Mouse (Mus musculus): ENCODE data around the gene Nop16. TPM values are rescaled to one million over a fixed set of nuclear protein-coding genes. Genes with fewer than 3 reads are reported as not detected.

Gene Nop16
- polyA plus RNA-seq, 1 experiment from 2014 or later, result 69.1 TPM

DNA sequence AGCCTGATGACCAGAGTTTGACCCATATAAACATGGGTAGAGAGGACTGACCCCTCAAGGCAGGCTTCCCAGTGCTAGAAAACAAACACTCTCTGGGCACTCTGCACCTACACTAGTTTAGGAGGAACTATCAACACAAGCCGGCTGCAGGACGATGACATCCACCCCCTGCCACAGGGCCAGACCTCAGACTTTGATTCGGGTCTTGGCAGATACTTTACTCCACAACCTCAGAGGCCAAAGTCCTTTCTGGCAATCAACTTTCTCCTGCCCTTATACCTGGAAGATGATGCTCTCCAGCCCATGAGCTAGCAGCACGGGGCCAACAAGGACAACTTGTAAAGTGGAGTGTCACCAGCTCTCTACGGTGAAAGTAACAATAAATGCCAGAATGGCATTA, 7.0 kb downstream of the Nop16 start:
- Histone ChIP-seq H3K4me3 (ENCODE audit: low read length) (no peak overlapping the region), H3K4me2 (ENCODE audit: low read length) (no peak overlapping the region), H3K4me1 (ENCODE audit: control insufficient read depth, insufficient read depth, low read depth, low read length) (no peaks in the 10 kb centered on the region), H3K9me3 (ENCODE audit: control insufficient read depth, low read length) (no peaks in the 10 kb centered on the region), H3K27me3 (replicated peaks; ENCODE audit: control insufficient read depth, insufficient read depth, low read length) (no peaks in the 10 kb centered on the region), H3K36me3 (ENCODE audit: control insufficient read depth, insufficient read depth, low read length) (peaks cover 27% of the 10 kb centered on the region), H3K27ac (ENCODE audit: low read depth, low read length) (no peak overlapping the region), H3K9ac (ENCODE audit: low read depth, low read length) (no peak overlapping the region)
- no peak for ATAC-seq
- WGBS, result 90% methylated on average over 5 of the region's 5 CpGs

DNA sequence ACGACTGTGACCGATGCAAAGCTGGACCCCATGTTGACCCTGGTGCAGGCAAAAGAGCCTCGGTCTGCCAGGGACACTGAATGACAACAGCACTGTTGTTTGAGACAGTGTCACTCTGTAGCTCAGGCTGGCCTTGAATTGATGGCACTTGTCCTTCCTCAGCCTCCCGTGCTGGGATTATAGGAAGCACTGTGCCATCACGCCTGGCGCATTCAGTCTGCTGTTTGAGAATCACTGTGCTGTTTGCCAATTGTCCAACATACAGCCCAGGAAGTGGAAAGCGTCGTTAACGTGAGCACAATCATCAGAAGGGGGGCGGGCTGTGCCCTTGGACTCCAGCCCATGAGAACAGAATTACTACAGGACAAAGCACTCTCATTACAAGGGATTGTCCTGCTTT, 7.8 kb downstream of the Nop16 start:
- peaks cover 1% of the 10 kb centered on the region; the same call in 1 of the 2 replicates for H3K4me1 ChIP-seq (ENCODE audit: control insufficient read depth, insufficient read depth, low read depth, low read length)
- H3K9me3 ChIP-seq (ENCODE audit: control insufficient read depth, low read length), result no peaks in the 10 kb centered on the region
- no peaks in the 10 kb centered on the region for H3K27me3 ChIP-seq (replicated peaks; ENCODE audit: control insufficient read depth, insufficient read depth, low read length)
- H3K9ac ChIP-seq (ENCODE audit: low read depth, low read length), result no peak overlapping the region
- WGBS, result 66% methylated on average over 10 of the region's 10 CpGs
- no peak overlapping the region for H3K4me3 ChIP-seq (ENCODE audit: low read length)
- H3K4me2 ChIP-seq (ENCODE audit: low read length), result no peak overlapping the region
- no peak for ATAC-seq
- H3K27ac ChIP-seq (ENCODE audit: low read depth, low read length), result no peak overlapping the region; the same call in 1 of the 2 replicates
- H3K36me3 ChIP-seq (ENCODE audit: control insufficient read depth, insufficient read depth, low read length), result peaks cover 27% of the 10 kb centered on the region

DNA sequence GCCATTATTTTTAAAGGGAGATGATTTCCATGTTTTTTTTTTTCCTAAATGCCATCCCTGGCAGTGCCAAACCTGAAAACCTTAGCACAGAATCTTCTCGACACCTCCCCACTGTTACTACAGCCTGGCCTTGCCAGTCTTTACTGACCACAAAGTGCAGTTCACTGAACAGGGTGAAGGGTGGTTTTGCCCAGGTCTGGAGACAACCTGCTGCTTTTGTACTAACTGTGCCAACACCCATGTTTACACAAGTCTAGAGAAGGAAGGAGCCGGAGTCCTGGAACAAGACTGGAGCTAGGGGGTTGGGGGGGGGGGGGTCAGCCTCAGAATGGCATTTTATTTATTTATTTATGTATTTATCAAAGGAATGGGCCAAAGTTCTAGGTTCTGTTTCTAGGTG, 8.5 kb downstream of the Nop16 start:
- Histone ChIP-seq H3K27ac (ENCODE audit: low read depth, low read length) (no peak overlapping the region), H3K9me3 (ENCODE audit: control insufficient read depth, low read length) (no peaks in the 10 kb centered on the region), H3K4me2 (ENCODE audit: low read length) (no peak overlapping the region), H3K36me3 (ENCODE audit: control insufficient read depth, insufficient read depth, low read length) (peaks cover 30% of the 10 kb centered on the region), H3K4me3 (ENCODE audit: low read length) (no peak overlapping the region), H3K27me3 (replicated peaks; ENCODE audit: control insufficient read depth, insufficient read depth, low read length) (no peaks in the 10 kb centered on the region), H3K9ac (ENCODE audit: low read depth, low read length) (no peak overlapping the region), H3K4me1 (ENCODE audit: control insufficient read depth, insufficient read depth, low read depth, low read length) (peaks cover 9% of the 10 kb centered on the region; the same call in 1 of the 2 replicates)
- ATAC-seq, result no peak
- 83% methylated on average over 2 of the region's 2 CpGs for WGBS

DNA sequence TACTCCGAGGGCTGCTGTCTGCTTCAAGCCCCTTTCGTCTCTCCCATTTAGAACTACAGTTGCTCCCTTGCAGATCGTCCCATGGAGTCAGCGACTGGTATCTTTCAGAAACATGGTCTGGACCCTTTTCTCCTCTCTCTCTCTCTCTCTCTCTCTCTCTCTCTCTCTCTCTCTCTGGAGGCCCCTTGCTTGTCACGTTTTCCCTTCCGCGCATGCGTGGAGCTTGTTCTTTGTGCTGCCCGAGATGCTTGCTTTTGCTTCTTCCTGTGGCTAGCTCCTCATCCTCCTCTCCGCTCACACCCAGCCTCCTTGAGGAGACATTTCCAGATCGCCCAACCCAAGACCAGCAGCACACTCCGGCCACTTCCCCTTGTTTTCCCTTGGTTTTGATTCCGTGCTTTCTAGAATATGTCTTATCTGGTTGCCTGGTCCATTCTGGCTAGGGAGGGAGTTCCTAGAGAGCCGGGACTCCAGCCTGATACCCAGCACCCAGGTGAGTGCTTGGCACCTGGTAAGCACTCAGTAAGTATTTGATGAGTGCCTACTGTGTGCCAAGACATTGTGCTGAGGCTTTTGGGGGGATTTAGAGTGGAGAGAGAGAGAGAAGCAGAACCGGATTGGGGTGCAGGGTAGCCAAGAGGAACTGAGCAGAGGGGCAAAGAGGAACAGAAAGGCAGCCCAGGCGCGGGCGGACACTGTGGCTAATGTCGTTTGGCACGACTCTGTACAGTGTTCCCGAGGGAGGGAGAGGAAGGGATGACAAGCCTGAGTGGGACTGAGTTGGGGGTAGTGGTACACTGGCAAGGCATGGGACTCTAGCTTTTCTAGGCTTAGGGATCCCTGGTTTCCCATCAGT, 12.0 kb downstream of the Nop16 start:
- 82% methylated on average over 21 of the region's 21 CpGs for WGBS
- Histone ChIP-seq H3K9me3 (ENCODE audit: control insufficient read depth, low read length) (no peaks in the 10 kb centered on the region), H3K4me2 (ENCODE audit: low read length) (no peak overlapping the region; the same call in 1 of the 2 replicates), H3K27ac (ENCODE audit: low read depth, low read length) (no peak overlapping the region), H3K27me3 (replicated peaks; ENCODE audit: control insufficient read depth, insufficient read depth, low read length) (no peaks in the 10 kb centered on the region), H3K4me3 (ENCODE audit: low read length) (no peak overlapping the region), H3K36me3 (ENCODE audit: control insufficient read depth, insufficient read depth, low read length) (peaks cover 21% of the 10 kb centered on the region), H3K4me1 (ENCODE audit: control insufficient read depth, insufficient read depth, low read depth, low read length) (peaks cover 22% of the 10 kb centered on the region), H3K9ac (ENCODE audit: low read depth, low read length) (no peak overlapping the region; the same call in 1 of the 2 replicates)
- ATAC-seq, result no peak

DNA sequence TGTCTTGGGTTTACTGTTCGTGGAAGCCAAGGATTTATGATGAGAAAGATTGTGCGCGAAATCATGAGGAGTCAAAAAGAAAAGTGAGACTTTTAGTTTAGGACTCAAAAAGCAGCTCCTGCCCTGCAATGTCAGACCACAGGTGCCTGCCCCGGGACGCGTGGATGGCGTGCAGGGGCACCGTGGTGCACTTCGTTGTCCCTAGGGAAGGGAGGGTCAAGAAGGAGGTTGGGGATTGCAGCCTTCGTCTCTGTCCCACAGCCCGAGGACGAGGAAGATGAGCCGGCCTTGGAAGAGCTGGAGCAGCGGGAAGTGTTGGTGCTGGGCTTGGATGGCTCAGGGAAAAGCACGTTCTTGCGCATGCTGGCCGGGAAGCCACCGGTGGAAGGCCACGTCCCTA, 14.4 kb downstream of the Nop16 start:
- Histone ChIP-seq H3K27ac (ENCODE audit: low read depth, low read length) (peak overlapping the region; percentile 85), H3K4me1 (ENCODE audit: control insufficient read depth, insufficient read depth, low read depth, low read length) (peaks cover 22% of the 10 kb centered on the region), H3K27me3 (replicated peaks; ENCODE audit: control insufficient read depth, insufficient read depth, low read length) (peaks cover 3% of the 10 kb centered on the region; the same call in 1 of the 2 replicates), H3K36me3 (ENCODE audit: control insufficient read depth, insufficient read depth, low read length) (peaks cover 12% of the 10 kb centered on the region), H3K4me3 (ENCODE audit: low read length) (peak overlapping the region; percentile 99), H3K9me3 (ENCODE audit: control insufficient read depth, low read length) (no peaks in the 10 kb centered on the region), H3K4me2 (ENCODE audit: low read length) (peak overlapping the region; percentile 94), H3K9ac (ENCODE audit: low read depth, low read length) (peak overlapping the region; percentile 99)
- no peak for ATAC-seq
- under 1% methylated on average over 19 of the region's 19 CpGs for WGBS

DNA sequence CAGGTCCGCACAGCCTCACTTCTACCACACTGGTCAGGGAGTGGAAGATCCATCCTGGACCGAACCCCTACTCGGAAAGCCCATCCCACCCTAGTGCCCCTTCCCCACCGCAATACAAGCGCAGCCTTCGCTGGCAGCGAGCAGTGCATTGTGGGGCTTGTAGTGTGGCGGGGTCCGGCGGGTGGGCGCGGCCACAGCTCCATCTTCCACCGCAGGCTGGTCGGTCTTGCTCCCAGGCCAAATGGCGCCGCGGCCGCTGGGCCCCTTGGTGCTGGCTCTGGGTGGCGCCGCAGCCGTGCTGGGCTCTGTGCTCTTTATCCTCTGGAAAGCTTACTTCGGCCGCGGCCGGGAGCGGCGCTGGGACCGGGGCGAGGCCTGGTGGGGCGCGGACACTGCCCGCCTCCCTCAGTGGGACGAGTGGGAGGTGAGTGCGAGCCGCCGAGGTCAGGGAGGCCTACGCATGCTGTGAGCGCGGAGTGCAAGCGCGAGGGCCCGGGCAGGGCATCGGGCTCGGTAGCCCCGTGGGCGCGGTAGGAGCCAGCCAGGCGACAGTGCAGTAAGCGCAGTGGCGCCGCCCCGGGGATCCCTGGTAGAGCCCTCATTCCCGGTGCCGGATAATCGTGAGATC, 14.9 kb downstream of the Nop16 start, which contains the start of gene Arl10:
Gene Arl10, plus strand, starts transcription at position 162 of the 628 bp plus-strand sequence.
- peak within 1 kb of the TSS; percentile 99 for H3K9ac ChIP-seq (ENCODE audit: low read depth, low read length)
- H3K27ac ChIP-seq (ENCODE audit: low read depth, low read length), result peak within 1 kb of the TSS; percentile 85
- H3K4me3 ChIP-seq (ENCODE audit: low read length), result peak within 1 kb of the TSS; percentile 99
- under 1% methylated on average over 52 of the region's 55 CpGs for WGBS
- peak; percentile 95 for ATAC-seq
- peaks cover 22% of the 10 kb centered on the region for H3K4me1 ChIP-seq (ENCODE audit: control insufficient read depth, insufficient read depth, low read depth, low read length)
- peaks cover 9% of the 10 kb centered on the region for H3K36me3 ChIP-seq (ENCODE audit: control insufficient read depth, insufficient read depth, low read length)
- H3K27me3 ChIP-seq (replicated peaks; ENCODE audit: control insufficient read depth, insufficient read depth, low read length), result peaks cover 3% of the 10 kb centered on the region; the same call in 1 of the 2 replicates
- H3K9me3 ChIP-seq (ENCODE audit: control insufficient read depth, low read length), result no peaks in the 10 kb centered on the region
- H3K4me2 ChIP-seq (ENCODE audit: low read length), result peak within 1 kb of the TSS; percentile 94

DNA sequence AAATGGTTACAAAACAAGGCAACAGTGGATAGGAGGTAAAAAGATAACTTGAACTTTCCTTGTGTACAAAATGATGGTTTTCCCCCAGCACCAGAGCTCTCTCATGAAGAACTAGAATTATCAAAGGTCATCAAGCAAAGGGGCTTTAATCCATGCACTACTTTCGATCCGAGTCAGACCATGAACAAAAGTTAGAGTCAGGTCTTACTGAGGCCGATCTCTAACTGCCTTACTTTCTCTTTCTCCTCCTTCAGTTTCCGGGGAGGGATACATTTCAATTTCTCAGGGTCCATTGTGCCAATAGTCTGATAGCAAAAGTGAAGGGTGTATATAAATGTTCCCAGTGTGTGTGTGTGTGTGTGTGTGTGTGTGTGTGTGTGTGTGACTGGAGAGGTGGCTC, 17.3 kb downstream of the Nop16 start:
- no peak overlapping the region for H3K27ac ChIP-seq (ENCODE audit: low read depth, low read length)
- no peak for ATAC-seq
- peaks cover 22% of the 10 kb centered on the region for H3K4me1 ChIP-seq (ENCODE audit: control insufficient read depth, insufficient read depth, low read depth, low read length)
- H3K27me3 ChIP-seq (replicated peaks; ENCODE audit: control insufficient read depth, insufficient read depth, low read length), result peaks cover 3% of the 10 kb centered on the region; the same call in 1 of the 2 replicates
- H3K9ac ChIP-seq (ENCODE audit: low read depth, low read length), result no peak overlapping the region
- 90% methylated on average over 4 of the region's 4 CpGs for WGBS
- H3K36me3 ChIP-seq (ENCODE audit: control insufficient read depth, insufficient read depth, low read length), result peaks cover 3% of the 10 kb centered on the region; the same call in 1 of the 2 replicates
- no peak overlapping the region for H3K4me3 ChIP-seq (ENCODE audit: low read length)
- no peaks in the 10 kb centered on the region for H3K9me3 ChIP-seq (ENCODE audit: control insufficient read depth, low read length)
- no peak overlapping the region for H3K4me2 ChIP-seq (ENCODE audit: low read length)

DNA sequence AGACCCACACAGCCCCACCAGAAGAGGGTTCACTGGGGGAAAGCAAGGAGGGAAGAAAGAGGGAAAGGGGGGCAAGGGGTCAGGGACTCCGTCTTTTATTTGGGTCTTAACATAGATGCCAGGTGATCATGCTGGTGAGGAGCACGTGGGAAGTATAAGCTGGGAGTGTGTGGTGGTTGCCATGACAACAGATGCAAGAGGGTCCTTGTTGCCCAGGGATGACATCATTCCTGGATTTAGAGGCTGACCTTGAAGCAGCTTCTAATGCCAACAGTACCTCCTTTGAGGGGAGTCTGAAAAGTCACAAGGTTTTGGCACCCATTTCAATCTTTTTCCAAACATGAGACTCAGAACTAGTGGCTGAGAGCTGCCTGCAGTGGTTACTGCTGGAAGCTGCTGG, 18.3 kb downstream of the Nop16 start:
- H3K27me3 ChIP-seq (replicated peaks; ENCODE audit: control insufficient read depth, insufficient read depth, low read length), result peaks cover 3% of the 10 kb centered on the region; the same call in 1 of the 2 replicates
- peaks cover 15% of the 10 kb centered on the region for H3K4me1 ChIP-seq (ENCODE audit: control insufficient read depth, insufficient read depth, low read depth, low read length)
- no peak overlapping the region for H3K4me2 ChIP-seq (ENCODE audit: low read length)
- H3K27ac ChIP-seq (ENCODE audit: low read depth, low read length), result no peak overlapping the region
- 33% methylated on average over 2 of the region's 2 CpGs for WGBS
- H3K4me3 ChIP-seq (ENCODE audit: low read length), result no peak overlapping the region
- ATAC-seq, result no peak
- H3K9me3 ChIP-seq (ENCODE audit: control insufficient read depth, low read length), result no peaks in the 10 kb centered on the region
- peaks cover 1% of the 10 kb centered on the region; the same call in 1 of the 2 replicates for H3K36me3 ChIP-seq (ENCODE audit: control insufficient read depth, insufficient read depth, low read length)
- H3K9ac ChIP-seq (ENCODE audit: low read depth, low read length), result no peak overlapping the region

DNA sequence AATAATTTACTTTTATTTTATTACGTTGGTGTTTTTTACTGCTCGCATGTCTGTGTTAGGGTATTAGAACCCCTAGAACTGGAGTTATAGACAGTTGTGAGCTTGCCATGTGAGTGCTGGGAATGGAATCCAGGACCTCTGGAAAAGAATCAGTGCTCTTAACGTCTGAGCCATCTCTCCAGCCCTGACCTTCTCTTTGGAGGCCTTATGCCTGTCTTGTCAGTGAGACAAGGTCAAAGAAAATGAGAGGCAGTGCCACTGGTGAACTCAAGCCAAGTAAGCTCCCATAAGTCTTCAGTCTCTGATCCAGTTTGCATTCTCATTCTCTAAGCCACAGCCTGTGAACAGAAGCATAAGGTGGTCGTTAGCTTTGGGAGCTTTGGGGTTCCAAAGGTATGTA, 19.2 kb downstream of the Nop16 start:
- H3K9me3 ChIP-seq (ENCODE audit: control insufficient read depth, low read length), result no peaks in the 10 kb centered on the region
- no peak for ATAC-seq
- peaks cover 3% of the 10 kb centered on the region; the same call in 1 of the 2 replicates for H3K27me3 ChIP-seq (replicated peaks; ENCODE audit: control insufficient read depth, insufficient read depth, low read length)
- no peak overlapping the region for H3K4me2 ChIP-seq (ENCODE audit: low read length)
- H3K4me3 ChIP-seq (ENCODE audit: low read length), result no peak overlapping the region
- WGBS, result 73% methylated on average over 4 of the region's 4 CpGs
- H3K27ac ChIP-seq (ENCODE audit: low read depth, low read length), result no peak overlapping the region
- no peak overlapping the region for H3K9ac ChIP-seq (ENCODE audit: low read depth, low read length)
- no peaks in the 10 kb centered on the region for H3K36me3 ChIP-seq (ENCODE audit: control insufficient read depth, insufficient read depth, low read length)
- peaks cover 7% of the 10 kb centered on the region; the same call in 1 of the 2 replicates for H3K4me1 ChIP-seq (ENCODE audit: control insufficient read depth, insufficient read depth, low read depth, low read length)
